Mouse (Mus musculus) liver, embryonic 12.5 days (tissue): ENCODE measurements around the gene Rgs6. TPM values are rescaled to one million over a fixed set of nuclear protein-coding genes. Genes with fewer than 3 reads are reported as not detected.

Experiments
- ATAC-seq: fragments of 200-750 bp; cut with Nextera tagmentation; 2 replicates; pipeline ENCODE4 v1.8.0; 2017; ENCODE audit warnings: moderate number of reproducible peaks, mild to moderate bottlenecking, moderate library complexity
- H3K27ac ChIP-seq: fragments of 300-500 bp; sonication (generic); 2 replicates; pipeline ENCODE4 v1.5.1; 2016; ENCODE audit warnings: mild to moderate bottlenecking
- H3K27me3 ChIP-seq: fragments of 300-500 bp; sonication (generic); replicated peaks from 2 replicates; pipeline ENCODE4 v1.6.1; 2016; ENCODE audit warnings: mild to moderate bottlenecking, moderate library complexity
- H3K36me3 ChIP-seq: fragments of 300-500 bp; sonication (generic); 2 replicates; pipeline ENCODE4 v1.6.1; 2016; ENCODE audit warnings: mild to moderate bottlenecking, moderate library complexity
- H3K4me1 ChIP-seq: fragments of 300-500 bp; sonication (generic); 2 replicates; pipeline ENCODE4 v1.6.1; 2016
- H3K4me2 ChIP-seq: fragments of 300-500 bp; sonication (generic); 2 replicates; pipeline ENCODE4 v1.6.1; 2016; ENCODE audit warnings: mild to moderate bottlenecking, moderate library complexity
- H3K4me3 ChIP-seq: fragments of 300-500 bp; sonication (generic); 2 replicates; pipeline ENCODE4 v1.5.1; 2016; ENCODE audit warnings: mild to moderate bottlenecking, moderate library complexity
- H3K9ac ChIP-seq: fragments of 300-500 bp; sonication (generic); 2 replicates; pipeline ENCODE4 v1.6.1; 2016; ENCODE audit warnings: mild to moderate bottlenecking, moderate library complexity
- H3K9me3 ChIP-seq: fragments of 300-500 bp; sonication (generic); replicated peaks from 2 replicates; pipeline ENCODE4 v1.6.1; 2016; ENCODE audit warnings: mild to moderate bottlenecking, moderate library complexity
- WGBS: fragments of 180-500 bp; shearing (Covaris S2); methylation state at CpG from one replicate; pipeline ENCODE4 v1.1.7; 2016; ENCODE audit not compliant: insufficient replicate concordance; 5-methylcytosine and 5-hydroxymethylcytosine counted together
- polyA plus RNA-seq: library from polyadenylated mRNA; unstranded; fragments of >200 nt; fragmentation: Nextera tagmentation; extraction: Ambion mirVana; gene quantifications from 2 replicates; pipeline ENCODE4 v1.2.1, GENCODE M21; 2016

Gene Rgs6
- polyA plus RNA-seq, 1 experiment from 2014 or later = 0.15 TPM

GRCm38 (mm10) chr12:83026985-83027384 lies 438.9 kb downstream of the Rgs6 start:
- Histone ChIP-seq H3K36me3 (no peaks in the 10 kb centered on the region), H3K27me3 (no peaks in the 10 kb centered on the region), H3K9ac (no peak overlapping the region), H3K4me2 (no peak overlapping the region), H3K9me3 (no peaks in the 10 kb centered on the region), H3K27ac (no peak overlapping the region), H3K4me3 (no peak overlapping the region), H3K4me1 (no peaks in the 10 kb centered on the region)
- no peak for ATAC-seq
- 29% methylated on average over 3 of the region's 3 CpGs for WGBS

GRCm38 (mm10) chr12:83033171-83033835 lies 445.2 kb downstream of the Rgs6 start:
- 62% methylated on average over 7 of the region's 7 CpGs for WGBS
- no peak overlapping the region for H3K27ac ChIP-seq
- no peak for ATAC-seq

DNA sequence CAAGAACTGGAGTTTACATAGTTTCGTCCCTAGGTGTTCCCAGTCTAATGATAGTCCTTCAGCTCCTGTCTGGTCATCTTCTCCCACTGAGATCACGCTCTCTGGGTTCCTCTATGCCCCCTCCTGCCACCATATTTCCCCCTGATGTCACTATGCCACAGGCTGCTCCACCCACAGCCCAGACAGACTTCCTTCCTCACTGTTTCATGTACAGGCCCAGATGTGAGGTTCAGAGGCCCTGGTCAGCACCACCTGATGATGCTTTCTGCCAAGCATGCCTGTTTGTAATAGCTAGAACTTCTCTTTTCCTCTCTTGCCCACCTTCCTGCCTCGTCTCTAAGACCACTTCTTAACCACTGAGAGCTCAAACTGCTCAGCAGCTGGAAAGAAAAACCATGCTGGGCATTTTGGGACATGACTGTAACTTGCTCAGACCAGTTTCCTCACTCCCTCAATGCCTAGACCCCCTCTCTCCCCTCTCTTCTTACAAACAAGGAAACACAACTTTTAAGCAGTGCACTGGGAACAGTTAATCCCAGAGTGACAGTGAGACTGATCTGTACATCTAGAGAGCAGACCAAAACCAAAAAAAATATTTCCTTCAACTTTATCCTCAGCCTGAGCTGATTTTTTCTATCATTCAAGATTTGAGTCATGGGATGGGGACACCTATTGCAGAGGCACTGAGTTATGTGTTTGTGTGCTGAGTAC lies 446.9 kb downstream of the Rgs6 start:
- Histone ChIP-seq H3K4me1 (0 out of 2 replicates have a peak, but pooled peaks cover 3% of the 10 kb centered on the region), H3K36me3 (no peaks in the 10 kb centered on the region), H3K4me2 (no peak overlapping the region), H3K27me3 (no peaks in the 10 kb centered on the region), H3K27ac (no peak overlapping the region), H3K4me3 (no peak overlapping the region), H3K9ac (no peak overlapping the region), H3K9me3 (no peaks in the 10 kb centered on the region)
- 42% methylated on average over 3 of the region's 3 CpGs for WGBS
- no peak for ATAC-seq

More at GRCm38 (mm10) chr12:83033171-83033835, 445.2 kb downstream of the Rgs6 start:
- H3K4me2 ChIP-seq = no peak overlapping the region
- H3K9me3 ChIP-seq = no peaks in the 10 kb centered on the region
- H3K4me1 ChIP-seq = no peaks in the 10 kb centered on the region
- H3K27me3 ChIP-seq = no peaks in the 10 kb centered on the region
- no peak overlapping the region for H3K9ac ChIP-seq
- H3K4me3 ChIP-seq = no peak overlapping the region
- no peaks in the 10 kb centered on the region for H3K36me3 ChIP-seq

GRCm38 (mm10) chr12:83037798-83038560 lies 449.9 kb downstream of the Rgs6 start:
- no peaks in the 10 kb centered on the region for H3K36me3 ChIP-seq
- no peaks in the 10 kb centered on the region for H3K27me3 ChIP-seq
- H3K4me1 ChIP-seq = 0 out of 2 replicates have a peak, but pooled peaks cover 3% of the 10 kb centered on the region
- no peak overlapping the region for H3K9ac ChIP-seq
- WGBS = 64% methylated on average over 25 of the region's 25 CpGs
- no peak overlapping the region for H3K4me3 ChIP-seq
- no peak overlapping the region for H3K4me2 ChIP-seq
- no peak for ATAC-seq
- no peak overlapping the region for H3K27ac ChIP-seq
- no peaks in the 10 kb centered on the region for H3K9me3 ChIP-seq

GRCm38 (mm10) chr12:83038779-83039178 lies 450.7 kb downstream of the Rgs6 start:
- no peak overlapping the region for H3K9ac ChIP-seq
- no peak for ATAC-seq
- H3K4me1 ChIP-seq = 0 out of 2 replicates have a peak, but pooled peaks cover 3% of the 10 kb centered on the region
- no peaks in the 10 kb centered on the region for H3K9me3 ChIP-seq
- H3K27ac ChIP-seq = no peak overlapping the region
- H3K27me3 ChIP-seq = no peaks in the 10 kb centered on the region
- H3K36me3 ChIP-seq = no peaks in the 10 kb centered on the region
- no peak overlapping the region for H3K4me3 ChIP-seq
- 26% methylated on average over 7 of the region's 7 CpGs for WGBS
- no peak overlapping the region for H3K4me2 ChIP-seq

DNA sequence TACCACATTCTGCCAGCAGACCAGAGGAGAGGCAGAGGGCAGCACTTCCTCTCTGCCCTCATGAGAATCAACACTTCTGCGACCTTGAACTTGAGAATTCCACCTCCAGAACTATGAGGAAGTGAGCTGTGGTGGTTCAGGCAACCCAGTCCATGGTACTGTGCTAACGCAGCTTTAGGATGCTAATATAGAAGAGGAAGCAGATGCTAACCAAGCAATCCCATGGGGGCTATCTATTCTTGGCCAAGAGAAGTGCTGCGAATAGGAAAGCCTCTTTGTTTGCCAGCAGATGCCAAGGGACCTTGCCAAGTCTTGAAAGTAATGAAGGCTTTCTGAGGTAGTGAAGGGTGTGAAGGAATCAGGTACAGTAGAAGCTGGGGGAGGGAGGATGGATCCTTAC lies 451.8 kb downstream of the Rgs6 start:
- H3K36me3 ChIP-seq = no peaks in the 10 kb centered on the region
- no peak overlapping the region for H3K27ac ChIP-seq
- no peak for ATAC-seq

DNA sequence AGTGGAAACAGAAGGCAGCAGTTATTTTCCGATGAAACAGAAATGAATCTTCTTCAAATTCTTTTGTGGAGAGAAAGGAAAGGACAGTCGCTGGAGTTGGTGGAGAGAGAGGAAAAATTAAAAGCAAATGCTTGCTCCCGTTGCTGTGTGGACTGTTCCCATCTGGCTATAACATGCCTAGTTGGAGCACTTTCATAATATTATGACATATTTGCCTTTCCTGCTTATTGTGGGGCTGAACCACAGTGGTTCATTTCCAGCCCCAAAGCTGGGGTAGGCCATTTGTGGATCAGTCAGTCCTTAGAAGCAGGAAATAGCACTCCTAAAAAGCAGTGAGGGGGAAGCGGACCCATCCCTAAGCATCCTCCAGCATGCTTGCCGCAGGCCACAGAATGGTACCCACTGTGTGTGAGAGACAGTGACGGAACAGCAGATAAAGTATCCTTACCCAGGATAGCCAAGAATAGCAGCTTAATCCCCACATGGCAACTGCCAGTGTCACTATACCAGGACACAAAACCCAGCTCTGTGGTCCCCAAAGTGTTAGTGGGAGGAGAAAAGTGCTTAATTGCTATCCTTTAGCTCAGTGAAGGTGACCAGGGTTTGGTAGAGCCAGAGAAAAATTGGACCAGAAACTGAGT lies 456.0 kb downstream of the Rgs6 start:
- 60% methylated on average over 6 of the region's 6 CpGs for WGBS
- no peak overlapping the region for H3K4me2 ChIP-seq
- H3K9me3 ChIP-seq = no peaks in the 10 kb centered on the region
- no peaks in the 10 kb centered on the region for H3K36me3 ChIP-seq
- no peaks in the 10 kb centered on the region for H3K27me3 ChIP-seq
- H3K9ac ChIP-seq = no peak overlapping the region
- no peak overlapping the region for H3K4me3 ChIP-seq
- no peak for ATAC-seq
- 0 out of 2 replicates have a peak, but pooled peaks cover under 1% of the 10 kb centered on the region for H3K4me1 ChIP-seq
- H3K27ac ChIP-seq = no peak overlapping the region

More for the DNA sequence above, 451.8 kb downstream of the Rgs6 start:
- Histone ChIP-seq H3K4me3 (no peak overlapping the region), H3K4me2 (no peak overlapping the region), H3K4me1 (0 out of 2 replicates have a peak, but pooled peaks cover 3% of the 10 kb centered on the region), H3K27me3 (no peaks in the 10 kb centered on the region), H3K9me3 (no peaks in the 10 kb centered on the region), H3K9ac (no peak overlapping the region)
- WGBS = 31% methylated on average over 3 of the region's 3 CpGs

- WGBS = 50% methylated on average over 4 of the region's 4 CpGs
- Histone ChIP-seq H3K4me1 (no peaks in the 10 kb centered on the region), H3K36me3 (no peaks in the 10 kb centered on the region), H3K4me3 (no peak overlapping the region), H3K27ac (no peak overlapping the region), H3K4me2 (no peak overlapping the region), H3K9me3 (no peaks in the 10 kb centered on the region), H3K9ac (no peak overlapping the region), H3K27me3 (no peaks in the 10 kb centered on the region)
- ATAC-seq = no peak
Observed at GRCm38 (mm10) chr12:83044621-83044990, 456.5 kb downstream of the Rgs6 start.

DNA sequence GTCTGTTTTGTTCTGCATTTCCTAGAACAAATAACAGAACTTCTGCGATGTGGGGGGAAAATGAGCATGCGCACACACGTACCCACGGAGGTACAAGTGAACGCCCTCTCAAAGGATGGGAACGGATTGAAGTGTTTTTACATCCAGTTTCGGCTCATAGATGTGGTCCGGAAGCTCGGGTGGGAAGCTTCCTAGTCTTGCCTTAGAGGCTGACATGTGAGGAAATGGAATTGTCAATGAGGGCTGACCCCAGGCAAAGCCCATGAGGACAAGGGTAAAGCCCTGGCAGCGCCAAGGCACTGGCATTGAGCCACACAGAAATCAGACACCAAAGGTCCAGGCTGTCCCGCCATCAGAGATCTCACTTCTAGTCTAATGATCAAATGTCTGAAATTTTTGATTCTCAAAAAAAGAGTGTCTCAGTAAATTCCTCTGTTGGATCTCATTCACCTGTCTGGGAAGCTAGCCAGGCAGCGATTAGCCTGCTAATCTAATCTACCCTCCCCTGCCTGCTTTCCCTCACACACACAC lies 457.0 kb downstream of the Rgs6 start:
- Histone ChIP-seq H3K9ac (no peak overlapping the region), H3K27ac (no peak overlapping the region), H3K9me3 (no peaks in the 10 kb centered on the region), H3K4me1 (no peaks in the 10 kb centered on the region), H3K27me3 (no peaks in the 10 kb centered on the region), H3K4me3 (no peak overlapping the region), H3K36me3 (no peaks in the 10 kb centered on the region), H3K4me2 (no peak overlapping the region)
- ATAC-seq = no peak
- WGBS = 68% methylated on average over 12 of the region's 12 CpGs

DNA sequence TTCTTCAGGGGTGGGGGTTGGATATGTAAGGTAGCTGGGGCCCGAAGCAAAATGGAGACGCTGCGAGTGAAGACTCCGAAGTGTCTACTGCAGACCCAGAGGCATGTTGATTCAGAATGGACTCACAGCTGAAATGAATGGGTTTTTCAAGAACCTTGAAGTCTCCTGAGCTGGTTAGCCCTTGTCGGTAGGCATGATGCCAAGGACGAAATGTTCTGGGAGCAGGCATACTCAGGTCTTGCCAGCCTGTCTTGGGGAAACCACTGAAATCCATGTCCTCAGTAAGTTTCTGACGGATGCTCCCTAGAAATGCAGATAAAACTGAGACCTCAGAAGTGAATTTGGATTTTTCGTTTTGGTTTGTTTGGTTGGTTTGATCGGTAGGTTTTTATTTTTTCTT lies 458.6 kb downstream of the Rgs6 start:
- Histone ChIP-seq H3K4me3 (no peak overlapping the region), H3K9me3 (no peaks in the 10 kb centered on the region), H3K36me3 (no peaks in the 10 kb centered on the region), H3K4me1 (0 out of 2 replicates have a peak, but pooled peaks cover 4% of the 10 kb centered on the region), H3K4me2 (no peak overlapping the region), H3K27me3 (no peaks in the 10 kb centered on the region), H3K27ac (no peak overlapping the region), H3K9ac (no peak overlapping the region)
- 76% methylated on average over 9 of the region's 9 CpGs for WGBS
- ATAC-seq = no peak

DNA sequence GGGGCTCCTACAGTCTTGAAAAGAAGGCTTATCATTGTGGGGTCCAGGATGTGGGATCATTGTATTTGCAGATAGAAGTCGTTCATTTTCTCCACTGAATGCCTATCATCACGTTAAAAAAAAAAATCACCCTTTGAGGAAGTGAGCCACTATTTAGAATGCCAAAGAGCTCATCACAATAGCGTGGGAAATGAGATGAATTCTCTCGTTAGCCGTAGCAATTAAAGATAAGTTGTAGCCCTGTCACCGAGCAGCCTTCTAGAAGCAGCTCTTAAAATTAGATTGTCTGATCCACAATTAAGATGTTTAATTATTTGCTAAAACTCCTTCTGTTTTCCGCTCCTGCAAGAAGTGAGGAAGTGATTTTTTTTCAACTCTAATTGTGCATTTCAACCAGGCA lies 459.6 kb downstream of the Rgs6 start:
- no peak for ATAC-seq
- no peaks in the 10 kb centered on the region for H3K27me3 ChIP-seq
- 50% methylated on average over 7 of the region's 7 CpGs for WGBS
- H3K36me3 ChIP-seq = no peaks in the 10 kb centered on the region
- no peak overlapping the region for H3K27ac ChIP-seq
- H3K4me1 ChIP-seq = 0 out of 2 replicates have a peak, but pooled peaks cover 4% of the 10 kb centered on the region
- H3K4me2 ChIP-seq = no peak overlapping the region
- no peaks in the 10 kb centered on the region for H3K9me3 ChIP-seq
- H3K4me3 ChIP-seq = no peak overlapping the region
- H3K9ac ChIP-seq = no peak overlapping the region
